Mouse (Mus musculus) liver, postnatal 0 days (tissue): ENCODE results near the gene Oard1.

Experiments
- CTCF ChIP-seq: sonication (generic); IDR thresholded peaks from 2 replicates; pipeline ENCODE4 v1.5.1; 2016; ENCODE audit warnings: antibody characterized with exemption, low read depth
- EP300 ChIP-seq: IDR thresholded peaks from 2 replicates; pipeline ENCODE4 v1.6.1; 2016; ENCODE audit warnings: antibody characterized with exemption, low read depth, mild to moderate bottlenecking

GRCm38 (mm10) chr17:48418174-48418573 is 8.4 kb downstream of the Oard1 start:
- TF ChIP-seq CTCF (no peak), EP300 (no peak)
